In genomic region chr11:31787917-31788703, GRCm38 (mm10) we compare ENCODE assay signal across 16 mouse cellular contexts.
"Had no signal": no experiment of that assay in that cellular context is flagged by ENCODE, and none has a peak within 500 bp of the region (broad histone marks: within the 10 kb centered on the region; RNA-seq: fewer than 3 reads in every experiment).

No protein-coding gene starts in this region.

- H3K36me3 ChIP-seq: hindbrain, embryonic 15.5 days; limb, embryonic 15.5 days; neural tube, embryonic 13.5 days had no signal

- H3K27ac ChIP-seq: hindbrain, embryonic 15.5 days; limb, embryonic 15.5 days; liver, embryonic 14.5 days; neural tube, embryonic 13.5 days had no signal

- H3K27me3 ChIP-seq: hindbrain, embryonic 15.5 days; limb, embryonic 15.5 days; megakaryocyte, embryonic 14.5 days; neural tube, embryonic 13.5 days had no signal

- ATAC-seq: intestine, embryonic 16.5 days; midbrain, embryonic 16.5 days had no signal

- DNase-seq: kidney, postnatal 14 days; layer of hippocampus, adult 9-11 months; layer of hippocampus, postnatal 36 days; lung, postnatal 10 days; retina, postnatal 1 day; right cerebral cortex, postnatal 4 days; spleen, adult 18-20 months; thymus, postnatal 36 days had no signal

- H3K9me3 ChIP-seq: hindbrain, embryonic 15.5 days; limb, embryonic 15.5 days; neural tube, embryonic 13.5 days had no signal

- H3K9ac ChIP-seq: hindbrain, embryonic 15.5 days; limb, embryonic 15.5 days; liver, embryonic 14.5 days; neural tube, embryonic 13.5 days had no signal

- H3K4me1 ChIP-seq: hindbrain, embryonic 15.5 days; limb, embryonic 15.5 days; neural tube, embryonic 13.5 days had no signal

- H3K4me3 ChIP-seq: hindbrain, embryonic 15.5 days; limb, embryonic 15.5 days; neural tube, embryonic 13.5 days had no signal

- H3K4me2 ChIP-seq: hindbrain, embryonic 15.5 days; limb, embryonic 15.5 days; midbrain, embryonic 11.5 days; neural tube, embryonic 13.5 days had no signal
